In the genomic region with DNA sequence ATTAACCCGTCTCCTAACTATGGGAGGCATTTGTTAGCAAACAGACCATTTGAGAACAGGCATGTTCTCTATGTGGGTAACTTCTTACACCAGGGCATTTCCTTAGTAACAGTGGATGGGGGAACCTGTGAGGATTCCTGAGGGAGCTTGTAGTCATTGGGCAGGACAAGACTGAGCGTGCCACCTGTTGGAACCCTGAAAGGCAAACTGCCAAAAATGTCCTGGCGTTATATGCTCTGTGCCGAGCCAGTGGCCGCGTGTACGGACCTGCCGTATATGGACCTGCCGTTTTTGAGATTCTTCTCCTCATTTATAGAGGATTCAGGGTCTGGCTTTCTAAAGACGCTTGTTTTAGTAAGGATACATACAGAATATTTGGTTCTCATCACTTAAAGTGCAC, we compare ENCODE assay signal across 10 mouse cellular contexts.
DNase-seq lines count a peak whose midpoint lies in the region; ATAC-seq lines count a peak whose summit lies in the region.
"Had no signal": no experiment of that assay in that cellular context is flagged by ENCODE, and none has a peak within 500 bp of the region (broad histone marks: within the 10 kb centered on the region; RNA-seq: fewer than 3 reads in every experiment).

No protein-coding gene starts in this region.

- H3K4me1 ChIP-seq in lung, embryonic 15.5 days, result peaks cover 32% of the 10 kb centered on the region
- H3K4me1 ChIP-seq in embryonic facial prominence, embryonic 10.5 days, result peaks cover 21% of the 10 kb centered on the region
- peaks cover 27% of the 10 kb centered on the region for H3K4me1 ChIP-seq in forebrain, embryonic 15.5 days
- H3K4me1 ChIP-seq in midbrain, embryonic 13.5 days (replicated peaks), result peaks cover 28% of the 10 kb centered on the region

- H3K27me3 ChIP-seq in lung, embryonic 15.5 days, result no peaks in the 10 kb centered on the region
- H3K27me3 ChIP-seq in embryonic facial prominence, embryonic 10.5 days (replicated peaks; ENCODE audit: low read depth, poor library complexity, severe bottlenecking), result no peaks in the 10 kb centered on the region
- H3K27me3 ChIP-seq in forebrain, embryonic 15.5 days, result no peaks in the 10 kb centered on the region
- no peaks in the 10 kb centered on the region; the same call in 1 of the 2 replicates for H3K27me3 ChIP-seq in midbrain, embryonic 13.5 days

- no peaks in the 10 kb centered on the region for H3K9me3 ChIP-seq in lung, embryonic 15.5 days
- no peaks in the 10 kb centered on the region for H3K9me3 ChIP-seq in embryonic facial prominence, embryonic 10.5 days
- H3K9me3 ChIP-seq in forebrain, embryonic 15.5 days, result no peaks in the 10 kb centered on the region
- no peaks in the 10 kb centered on the region for H3K9me3 ChIP-seq in midbrain, embryonic 13.5 days

- WGBS in lung, embryonic 15.5 days, result 79% methylated on average over 10 of the region's 10 CpGs
- 88% methylated on average over 10 of the region's 10 CpGs for WGBS in embryonic facial prominence, embryonic 10.5 days
- 80% methylated on average over 10 of the region's 10 CpGs for WGBS in forebrain, embryonic 15.5 days
- WGBS in midbrain, embryonic 13.5 days, result 90% methylated on average over 10 of the region's 10 CpGs

- H3K4me2 ChIP-seq in lung, embryonic 15.5 days, result peak overlapping the region; percentile 76
- H3K4me2 ChIP-seq in forebrain, embryonic 15.5 days (replicated peaks), result no peak overlapping the region
- H3K4me2 ChIP-seq in midbrain, embryonic 13.5 days (replicated peaks), result 0 out of 2 replicates have a peak overlapping the region, but pooled peaks have one; percentile 58

- no peak overlapping the region for H3K9ac ChIP-seq in lung, embryonic 15.5 days
- no peak overlapping the region for H3K9ac ChIP-seq in forebrain, embryonic 15.5 days (replicated peaks)
- H3K9ac ChIP-seq in midbrain, embryonic 13.5 days (replicated peaks), result peak overlapping the region; percentile 74; the same call in 1 of the 2 replicates

- H3K4me3 ChIP-seq in lung, embryonic 15.5 days, result no peak overlapping the region
- H3K4me3 ChIP-seq in embryonic facial prominence, embryonic 10.5 days, result no peak overlapping the region
- no peak overlapping the region for H3K4me3 ChIP-seq in forebrain, embryonic 15.5 days
- H3K4me3 ChIP-seq in midbrain, embryonic 13.5 days (replicated peaks), result no peak overlapping the region

- DNase-seq in lung, postnatal 4 days, result no peak
- no peak for DNase-seq in embryonic facial prominence, embryonic 10.5 days (ENCODE audit: low spot score)
- DNase-seq in thymus, adult 18-20 months, result no peak
- DNase-seq in B cell, adult 2 months, result no peak
- DNase-seq in spleen, adult 18-20 months, result no peak
- DNase-seq: right cerebral cortex, postnatal 4 days had no signal

- H3K27ac ChIP-seq in lung, embryonic 15.5 days, result peak overlapping the region; percentile 100
- peak overlapping the region; percentile 97 for H3K27ac ChIP-seq in embryonic facial prominence, embryonic 10.5 days (replicated peaks)
- peak overlapping the region; percentile 100 for H3K27ac ChIP-seq in forebrain, embryonic 15.5 days (replicated peaks)
- peak overlapping the region; percentile 100 for H3K27ac ChIP-seq in midbrain, embryonic 13.5 days

- ATAC-seq in lung, embryonic 15.5 days (ENCODE audit: borderline replicate concordance, extremely low read depth, low FRiP score, low TSS enrichment), result no peak
- ATAC-seq in forebrain, embryonic 15.5 days (replicated peaks), result no peak
- ATAC-seq in midbrain, embryonic 13.5 days, result no peak
- ATAC-seq: inflammation-experienced regulatory T-cells, adult 6 months had no signal

- H3K36me3 ChIP-seq in lung, embryonic 15.5 days, result no peaks in the 10 kb centered on the region
- no peaks in the 10 kb centered on the region for H3K36me3 ChIP-seq in embryonic facial prominence, embryonic 10.5 days (replicated peaks)
- no peaks in the 10 kb centered on the region for H3K36me3 ChIP-seq in forebrain, embryonic 15.5 days
- H3K36me3 ChIP-seq in midbrain, embryonic 13.5 days, result no peaks in the 10 kb centered on the region
